18 mouse cellular contexts compared by ENCODE assay signal in genomic region chr2:52779987-52780386, GRCm38 (mm10).
"Had no signal": no experiment of that assay in that cellular context is flagged by ENCODE, and none has a peak within 500 bp of the region (broad histone marks: within the 10 kb centered on the region; RNA-seq: fewer than 3 reads in every experiment).

No protein-coding gene starts in this region.

- H3K36me3 ChIP-seq: intestine, embryonic 15.5 days; limb, embryonic 12.5 days; liver, embryonic 13.5 days; midbrain, embryonic 15.5 days; neural tube, embryonic 13.5 days had no signal

- H3K4me1 ChIP-seq: intestine, embryonic 15.5 days; limb, embryonic 12.5 days; liver, embryonic 13.5 days; midbrain, embryonic 15.5 days had no signal

- H3K9me3 ChIP-seq: intestine, embryonic 15.5 days; limb, embryonic 12.5 days; liver, embryonic 13.5 days; megakaryocyte, embryonic 14.5 days; midbrain, embryonic 15.5 days; neural tube, embryonic 13.5 days had no signal

- H3K9ac ChIP-seq: intestine, embryonic 15.5 days; limb, embryonic 12.5 days; liver, embryonic 13.5 days; liver, postnatal 0 days; midbrain, embryonic 15.5 days; neural tube, embryonic 13.5 days had no signal

- H3K4me2 ChIP-seq: limb, embryonic 12.5 days; liver, embryonic 13.5 days; midbrain, embryonic 11.5 days; midbrain, embryonic 15.5 days; neural tube, embryonic 13.5 days had no signal

- DNase-seq: kidney, adult 8-10 months; layer of hippocampus, adult 9-11 months; liver; liver, embryonic 13.5 days; liver, postnatal 0 days; retina, postnatal 1 day; right cerebral cortex, postnatal 4 days; spleen, adult 18-20 months; thymus, adult 2 months; thymus, postnatal 25 days had no signal

- ATAC-seq: hindbrain, postnatal 0 days; liver, postnatal 0 days; midbrain, embryonic 15.5 days had no signal

- H3K27ac ChIP-seq: hindbrain, postnatal 0 days; intestine, embryonic 15.5 days; limb, embryonic 12.5 days; liver, embryonic 13.5 days; macrophage; midbrain, embryonic 15.5 days; neural tube, embryonic 13.5 days had no signal

- H3K27me3 ChIP-seq: intestine, embryonic 15.5 days; limb, embryonic 12.5 days; liver, embryonic 13.5 days; midbrain, embryonic 15.5 days; neural tube, embryonic 13.5 days had no signal

- H3K4me3 ChIP-seq: intestine, embryonic 15.5 days; limb, embryonic 12.5 days; liver, embryonic 13.5 days; megakaryocyte, embryonic 14.5 days; midbrain, embryonic 15.5 days; neural tube, embryonic 13.5 days had no signal
